Mouse (Mus musculus): ENCODE measurements around the gene Eml4. TPM values are rescaled to one million over a fixed set of nuclear protein-coding genes. Genes with fewer than 3 reads are reported as not detected.
A peak's percentile ranks its signal among the peaks of the same experiment; 100 is the strongest.

Eml4 gene
- polyA plus RNA-seq, 1 experiment from 2014 or later, result 38.9 TPM

- 63% methylated on average over 11 of the region's 11 CpGs for WGBS
- no peak overlapping the region for H3K4me2 ChIP-seq (ENCODE audit: low read length)
- H3K4me1 ChIP-seq (ENCODE audit: control insufficient read depth, insufficient read depth, low read length), result no peaks in the 10 kb centered on the region
- no peak overlapping the region for H3K4me3 ChIP-seq (replicated peaks; ENCODE audit: low read depth, low read length)
- DNase-seq (no peak), ATAC-seq (ENCODE audit: low FRiP score, low TSS enrichment) (no peak)
- no peaks in the 10 kb centered on the region for H3K36me3 ChIP-seq (ENCODE audit: control insufficient read depth, insufficient read depth, low read length)
- H3K27me3 ChIP-seq (ENCODE audit: control insufficient read depth, insufficient read depth, low read length), result no peaks in the 10 kb centered on the region
- no peak overlapping the region for H3K9ac ChIP-seq (replicated peaks; ENCODE audit: low read length)
- no peak overlapping the region for H3K27ac ChIP-seq (replicated peaks; ENCODE audit: low read depth, low read length)
- H3K9me3 ChIP-seq (ENCODE audit: control insufficient read depth, low read length), result no peaks in the 10 kb centered on the region
These were observed 15.1 kb downstream of the Eml4 start for GRCm38 (mm10) chr17:83365614-83366355.

GRCm38 (mm10) chr17:83367387-83367786 lies 16.7 kb downstream of the Eml4 start:
- DNase-seq (no peak), ATAC-seq (ENCODE audit: low FRiP score, low TSS enrichment) (no peak)
- no peak overlapping the region for H3K4me3 ChIP-seq (replicated peaks; ENCODE audit: low read depth, low read length)
- no peak overlapping the region for H3K27ac ChIP-seq (replicated peaks; ENCODE audit: low read depth, low read length)
- WGBS, result 96% methylated on average over 5 of the region's 5 CpGs
- no peaks in the 10 kb centered on the region for H3K27me3 ChIP-seq (ENCODE audit: control insufficient read depth, insufficient read depth, low read length)
- H3K4me2 ChIP-seq (ENCODE audit: low read length), result no peak overlapping the region
- H3K36me3 ChIP-seq (ENCODE audit: control insufficient read depth, insufficient read depth, low read length), result no peaks in the 10 kb centered on the region
- no peaks in the 10 kb centered on the region for H3K4me1 ChIP-seq (ENCODE audit: control insufficient read depth, insufficient read depth, low read length)
- H3K9ac ChIP-seq (replicated peaks; ENCODE audit: low read length), result no peak overlapping the region
- no peaks in the 10 kb centered on the region for H3K9me3 ChIP-seq (ENCODE audit: control insufficient read depth, low read length)

GRCm38 (mm10) chr17:83374123-83374522 lies 23.4 kb downstream of the Eml4 start:
- Histone ChIP-seq H3K9ac (replicated peaks; ENCODE audit: low read length) (no peak overlapping the region), H3K4me1 (ENCODE audit: control insufficient read depth, insufficient read depth, low read length) (peaks cover 13% of the 10 kb centered on the region), H3K4me3 (replicated peaks; ENCODE audit: low read depth, low read length) (no peak overlapping the region), H3K36me3 (ENCODE audit: control insufficient read depth, insufficient read depth, low read length) (no peaks in the 10 kb centered on the region), H3K9me3 (ENCODE audit: control insufficient read depth, low read length) (no peaks in the 10 kb centered on the region), H3K27me3 (ENCODE audit: control insufficient read depth, insufficient read depth, low read length) (no peaks in the 10 kb centered on the region), H3K4me2 (ENCODE audit: low read length) (no peak overlapping the region), H3K27ac (replicated peaks; ENCODE audit: low read depth, low read length) (no peak overlapping the region)
- no peak for DNase-seq
- no peak for ATAC-seq (ENCODE audit: low FRiP score, low TSS enrichment)

DNA sequence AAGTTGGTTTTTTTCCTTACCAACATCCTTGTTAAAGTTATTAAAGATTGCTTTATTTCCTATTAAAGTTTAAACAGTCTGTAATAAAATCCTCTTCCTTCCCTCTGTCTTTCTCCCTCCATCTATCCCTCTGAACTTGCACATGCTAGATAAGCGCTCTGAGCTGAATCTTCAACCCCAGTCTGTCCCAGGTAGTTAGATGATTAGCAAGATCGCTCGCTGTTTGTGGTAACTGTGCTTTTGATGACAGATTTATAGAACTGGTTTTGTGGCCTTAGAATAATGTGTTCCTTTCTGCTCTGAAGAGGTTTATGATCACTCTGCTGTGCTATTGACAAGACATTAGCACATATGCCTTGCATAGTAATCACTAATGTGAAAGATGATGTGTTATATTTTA lies 25.1 kb downstream of the Eml4 start:
- 89% methylated on average over 3 of the region's 3 CpGs for WGBS
- H3K36me3 ChIP-seq (ENCODE audit: control insufficient read depth, insufficient read depth, low read length), result no peaks in the 10 kb centered on the region

DNA sequence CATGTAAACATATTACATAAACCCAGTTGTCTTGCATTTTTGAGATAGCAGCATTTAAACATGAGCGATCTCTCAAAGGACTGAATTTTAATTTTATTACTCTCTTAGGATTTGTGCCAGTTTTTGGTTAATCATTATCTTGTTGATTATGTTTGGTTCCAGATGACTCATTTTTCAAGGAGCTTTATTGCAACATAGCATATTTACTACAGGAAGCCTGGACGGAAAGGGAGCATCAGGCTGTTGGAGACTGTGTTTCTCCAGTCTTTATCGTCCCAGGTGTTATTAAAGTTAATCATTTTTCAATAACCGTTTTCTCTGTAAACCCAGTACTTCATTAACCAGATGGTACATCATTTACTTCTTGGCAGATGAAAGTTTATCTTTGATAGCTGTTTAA lies 26.1 kb downstream of the Eml4 start:
- 90% methylated on average over 4 of the region's 4 CpGs for WGBS
- ATAC-seq (ENCODE audit: low FRiP score, low TSS enrichment), result no peak

More for the DNA sequence above, 25.1 kb downstream of the Eml4 start:
- peaks cover 13% of the 10 kb centered on the region for H3K4me1 ChIP-seq (ENCODE audit: control insufficient read depth, insufficient read depth, low read length)
- no peaks in the 10 kb centered on the region for H3K9me3 ChIP-seq (ENCODE audit: control insufficient read depth, low read length)
- no peak overlapping the region for H3K9ac ChIP-seq (replicated peaks; ENCODE audit: low read length)
- no peaks in the 10 kb centered on the region for H3K27me3 ChIP-seq (ENCODE audit: control insufficient read depth, insufficient read depth, low read length)
- DNase-seq (no peak), ATAC-seq (ENCODE audit: low FRiP score, low TSS enrichment) (no peak)
- no peak overlapping the region for H3K27ac ChIP-seq (replicated peaks; ENCODE audit: low read depth, low read length)
- no peak overlapping the region for H3K4me2 ChIP-seq (ENCODE audit: low read length)
- H3K4me3 ChIP-seq (replicated peaks; ENCODE audit: low read depth, low read length), result no peak overlapping the region

GRCm38 (mm10) chr17:83377755-83378443 lies 27.2 kb downstream of the Eml4 start:
- Histone ChIP-seq H3K9ac (replicated peaks; ENCODE audit: low read length) (no peak overlapping the region), H3K4me1 (ENCODE audit: control insufficient read depth, insufficient read depth, low read length) (peaks cover 13% of the 10 kb centered on the region), H3K36me3 (ENCODE audit: control insufficient read depth, insufficient read depth, low read length) (no peaks in the 10 kb centered on the region), H3K27me3 (ENCODE audit: control insufficient read depth, insufficient read depth, low read length) (no peaks in the 10 kb centered on the region), H3K9me3 (ENCODE audit: control insufficient read depth, low read length) (no peaks in the 10 kb centered on the region), H3K4me2 (ENCODE audit: low read length) (peak overlapping the region; percentile 35), H3K4me3 (replicated peaks; ENCODE audit: low read depth, low read length) (no peak overlapping the region), H3K27ac (replicated peaks; ENCODE audit: low read depth, low read length) (0 out of 2 replicates have a peak overlapping the region, but pooled peaks have one; percentile 55)
- ATAC-seq (ENCODE audit: low FRiP score, low TSS enrichment), result 0 out of 2 replicates have a peak, but pooled peaks have one; percentile 11
- DNase-seq, result peak; percentile 20
- 60% methylated on average over 10 of the region's 10 CpGs for WGBS

More for the DNA sequence above, 26.1 kb downstream of the Eml4 start:
- Histone ChIP-seq H3K4me2 (ENCODE audit: low read length) (no peak overlapping the region), H3K27ac (replicated peaks; ENCODE audit: low read depth, low read length) (no peak overlapping the region), H3K4me1 (ENCODE audit: control insufficient read depth, insufficient read depth, low read length) (peaks cover 13% of the 10 kb centered on the region), H3K9me3 (ENCODE audit: control insufficient read depth, low read length) (no peaks in the 10 kb centered on the region), H3K27me3 (ENCODE audit: control insufficient read depth, insufficient read depth, low read length) (no peaks in the 10 kb centered on the region), H3K4me3 (replicated peaks; ENCODE audit: low read depth, low read length) (no peak overlapping the region), H3K36me3 (ENCODE audit: control insufficient read depth, insufficient read depth, low read length) (no peaks in the 10 kb centered on the region), H3K9ac (replicated peaks; ENCODE audit: low read length) (no peak overlapping the region)
- DNase-seq, result no peak

DNA sequence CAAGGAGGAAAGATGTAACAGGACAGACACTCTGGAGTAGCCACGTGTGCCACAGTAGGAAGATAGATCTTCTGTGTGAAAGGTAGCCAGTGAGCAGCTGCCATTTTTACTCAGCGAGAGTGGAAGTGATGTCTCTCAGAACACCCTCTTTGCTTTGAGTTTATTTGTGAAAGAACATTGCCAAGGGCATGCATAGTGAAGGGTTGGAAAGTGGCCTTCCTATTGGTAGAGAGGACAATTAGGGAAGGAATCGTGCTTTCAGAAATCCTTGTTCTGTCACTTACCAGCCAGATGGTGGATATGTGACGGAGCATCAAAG lies 27.7 kb downstream of the Eml4 start:
- Histone ChIP-seq H3K4me2 (ENCODE audit: low read length) (peak overlapping the region; percentile 35), H3K27me3 (ENCODE audit: control insufficient read depth, insufficient read depth, low read length) (no peaks in the 10 kb centered on the region), H3K27ac (replicated peaks; ENCODE audit: low read depth, low read length) (0 out of 2 replicates have a peak overlapping the region, but pooled peaks have one; percentile 55), H3K36me3 (ENCODE audit: control insufficient read depth, insufficient read depth, low read length) (no peaks in the 10 kb centered on the region), H3K9me3 (ENCODE audit: control insufficient read depth, low read length) (no peaks in the 10 kb centered on the region), H3K4me3 (replicated peaks; ENCODE audit: low read depth, low read length) (no peak overlapping the region), H3K4me1 (ENCODE audit: control insufficient read depth, insufficient read depth, low read length) (peaks cover 13% of the 10 kb centered on the region), H3K9ac (replicated peaks; ENCODE audit: low read length) (no peak overlapping the region)
- ATAC-seq (ENCODE audit: low FRiP score, low TSS enrichment) (peak; percentile 72; the same call in 1 of the 2 replicates), DNase-seq (peak; percentile 71)
- 39% methylated on average over 4 of the region's 4 CpGs for WGBS

DNA sequence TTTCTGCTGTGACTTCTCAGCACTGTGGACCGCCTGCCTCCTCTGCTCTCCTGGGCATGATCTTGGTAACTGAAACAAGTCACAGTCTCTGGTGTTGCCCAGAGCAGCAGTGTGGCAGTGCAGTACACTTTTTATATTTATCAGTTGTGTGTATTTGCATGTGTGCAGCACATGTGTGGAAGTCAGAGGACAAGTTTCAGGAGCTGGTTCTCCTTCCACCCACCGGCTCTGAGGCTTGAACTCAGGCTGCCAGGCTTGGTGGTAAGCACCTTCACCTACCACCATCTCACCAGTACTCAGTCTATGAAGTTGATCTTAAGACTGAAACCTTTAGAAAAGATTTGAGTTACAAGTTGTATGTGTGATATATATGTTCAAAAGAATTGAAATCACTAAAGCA lies 28.6 kb downstream of the Eml4 start:
- no peaks in the 10 kb centered on the region for H3K36me3 ChIP-seq (ENCODE audit: control insufficient read depth, insufficient read depth, low read length)
- WGBS, result 92% methylated on average over 2 of the region's 2 CpGs
- H3K9ac ChIP-seq (replicated peaks; ENCODE audit: low read length), result no peak overlapping the region
- peaks cover 13% of the 10 kb centered on the region for H3K4me1 ChIP-seq (ENCODE audit: control insufficient read depth, insufficient read depth, low read length)
- DNase-seq (no peak), ATAC-seq (ENCODE audit: low FRiP score, low TSS enrichment) (no peak)
- H3K27ac ChIP-seq (replicated peaks; ENCODE audit: low read depth, low read length), result no peak overlapping the region
- no peaks in the 10 kb centered on the region for H3K9me3 ChIP-seq (ENCODE audit: control insufficient read depth, low read length)
- no peak overlapping the region for H3K4me2 ChIP-seq (ENCODE audit: low read length)
- H3K4me3 ChIP-seq (replicated peaks; ENCODE audit: low read depth, low read length), result no peak overlapping the region
- no peaks in the 10 kb centered on the region for H3K27me3 ChIP-seq (ENCODE audit: control insufficient read depth, insufficient read depth, low read length)

- Histone ChIP-seq H3K9ac (replicated peaks; ENCODE audit: low read length) (no peak overlapping the region), H3K4me1 (ENCODE audit: control insufficient read depth, insufficient read depth, low read length) (peaks cover 13% of the 10 kb centered on the region), H3K27ac (replicated peaks; ENCODE audit: low read depth, low read length) (no peak overlapping the region), H3K36me3 (ENCODE audit: control insufficient read depth, insufficient read depth, low read length) (no peaks in the 10 kb centered on the region), H3K4me2 (ENCODE audit: low read length) (no peak overlapping the region), H3K27me3 (ENCODE audit: control insufficient read depth, insufficient read depth, low read length) (no peaks in the 10 kb centered on the region), H3K4me3 (replicated peaks; ENCODE audit: low read depth, low read length) (no peak overlapping the region), H3K9me3 (ENCODE audit: control insufficient read depth, low read length) (no peaks in the 10 kb centered on the region)
- DNase-seq (no peak), ATAC-seq (ENCODE audit: low FRiP score, low TSS enrichment) (no peak)
- 85% methylated on average over 3 of the region's 3 CpGs for WGBS
These were observed 29.1 kb downstream of the Eml4 start for GRCm38 (mm10) chr17:83379791-83380190.
